Mouse (Mus musculus) central nervous system, embryonic 14 days (tissue): ENCODE results near the gene Ccnf. TPM values are rescaled to one million over a fixed set of nuclear protein-coding genes. Genes with fewer than 3 reads are reported as not detected.

Source experiments
- polyA plus RNA-seq: library from polyadenylated mRNA; depleted of rRNA; stranded (reverse); fragments of >200 nt; gene quantifications from 2 replicates; pipeline ENCODE4 v1.2.3, GENCODE M21; 2012; rRNA removed

Ccnf gene
- polyA plus RNA-seq, result 21.1 and 25.3 TPM in 2 replicates

GRCm38 (mm10) chr17:24251320-24252069, at the start of gene Ccnf:
Gene Ccnf (minus strand): TSS chr17:24251484.

DNA sequence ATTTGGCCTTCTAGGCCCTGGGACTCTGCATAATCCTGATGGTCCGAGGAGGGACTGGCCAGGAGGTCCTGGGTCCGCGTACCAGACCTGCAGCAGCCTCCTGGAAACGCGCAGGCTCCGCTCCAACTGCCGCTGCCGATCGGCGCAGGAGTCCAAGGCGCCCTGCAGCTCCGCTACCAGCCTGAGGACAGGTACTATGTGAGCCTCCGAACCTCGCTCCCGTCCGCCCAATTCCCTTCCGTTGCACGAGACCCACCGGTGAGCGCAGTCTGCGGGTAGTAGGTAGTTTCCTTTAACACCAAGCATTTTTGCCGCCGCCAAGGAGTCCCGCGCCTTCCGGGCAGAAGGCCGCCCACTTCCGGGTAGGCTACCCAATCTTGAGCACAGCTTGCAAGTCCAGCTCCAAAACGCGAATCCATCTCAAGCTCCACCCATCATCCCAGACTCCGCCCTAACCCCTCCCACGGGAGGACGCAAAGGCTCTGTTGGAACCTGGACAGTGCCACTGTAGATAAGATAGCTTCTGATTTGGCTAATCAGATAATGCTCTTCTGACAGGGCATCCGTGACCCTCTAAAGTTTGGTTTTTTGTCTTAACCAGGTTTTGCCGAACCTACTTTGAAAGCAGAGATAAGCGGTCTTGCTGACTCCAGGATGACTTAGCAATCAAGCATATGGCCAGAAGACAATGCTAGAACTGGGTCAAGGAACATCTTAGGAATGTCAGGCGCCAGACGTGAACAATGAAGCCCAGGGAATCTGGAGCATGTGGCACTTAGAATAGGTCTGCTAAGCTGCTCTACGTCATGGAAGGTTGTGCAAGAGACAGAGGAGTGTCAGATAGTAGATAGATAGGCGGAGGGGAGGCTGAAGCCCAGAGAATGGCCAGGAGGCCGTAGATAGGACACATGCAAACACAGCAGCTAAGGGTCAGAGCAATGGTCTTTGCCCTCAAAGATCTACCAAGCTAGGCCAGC, 30.6 kb downstream of the Ccnf start, which contains the start of gene Tedc2:
Gene Tedc2, minus strand, starts transcription at position 417 of the 977 bp plus-strand sequence.

DNA sequence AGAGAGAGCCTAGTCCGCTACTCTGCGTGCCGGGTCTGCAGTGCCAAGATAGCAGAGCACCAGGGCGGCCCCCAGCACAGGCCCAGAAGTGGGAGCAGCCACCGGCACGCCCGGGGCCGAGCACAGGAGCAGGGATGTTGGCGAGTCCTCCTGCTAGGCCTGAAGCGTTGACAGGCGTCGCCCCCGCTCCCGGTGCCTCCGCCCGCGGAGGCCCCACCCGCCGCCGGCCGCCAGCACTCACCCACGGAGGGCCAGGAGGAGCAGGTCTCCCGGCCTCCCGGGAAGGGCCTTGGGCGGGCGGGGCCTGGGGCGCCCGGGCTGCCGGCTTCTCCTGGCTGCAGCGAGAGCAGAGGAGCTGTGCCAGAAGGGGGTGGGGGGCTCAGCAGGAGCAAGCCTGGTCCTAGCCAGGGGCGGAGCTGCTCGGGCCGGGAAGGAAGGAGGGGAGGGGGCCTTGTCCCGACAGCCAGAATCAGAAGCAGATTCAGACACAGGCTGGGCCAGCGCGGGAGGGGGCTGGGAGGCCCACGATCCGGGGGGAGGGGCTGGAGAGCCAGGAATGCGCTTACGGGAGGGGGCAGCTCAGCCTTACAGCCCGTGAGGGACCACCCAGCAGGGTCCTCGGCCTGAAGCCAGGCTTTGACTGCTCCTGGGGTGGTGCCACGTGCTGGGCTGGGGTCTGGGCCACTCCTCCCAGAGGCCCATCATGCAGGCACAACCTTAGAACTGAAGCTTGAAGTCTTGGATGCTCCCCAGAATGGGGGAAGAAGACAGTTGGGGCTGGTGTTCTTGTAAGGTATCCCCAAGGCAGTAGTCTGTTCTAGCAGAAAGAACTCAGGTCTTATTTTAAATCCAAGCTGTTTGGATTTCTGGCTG, 42.0 kb downstream of the Ccnf start, which contains the start of gene Ntn3:
Gene Ntn3, minus strand, starts transcription at position 489 of the 873 bp plus-strand sequence.

GRCm38 (mm10) chr17:24205284-24205888, 45.9 kb downstream of the Ccnf start, which contains the start of gene Tbc1d24:
Gene Tbc1d24 (minus strand): TSS chr17:24205562.

Other genes with a start within 250 kb of the Ccnf start
- gene Prss27, start 213.3 kb downstream of the Ccnf start, polyA plus RNA-seq, result 0.16 TPM in 1 of 2 replicates, not detected in the other
- gene Kctd5, start 178.0 kb downstream of the Ccnf start, polyA plus RNA-seq, result 62.4 and 69.4 TPM in 2 replicates
- gene Pdpk1, start 100.6 kb downstream of the Ccnf start, polyA plus RNA-seq, result 26.1 and 27.1 TPM in 2 replicates
- 32.9 and 37.8 TPM in 2 replicates for gene Amdhd2, start 87.7 kb downstream of the Ccnf start, polyA plus RNA-seq
- gene Atp6v0c, start 81.8 kb downstream of the Ccnf start, polyA plus RNA-seq, result 897 and 975 TPM in 2 replicates
- 50.4 and 57.9 TPM in 2 replicates for gene Tbc1d24, start 45.9 kb downstream of the Ccnf start, polyA plus RNA-seq
- 8.3 and 11.3 TPM in 2 replicates for gene Ntn3, start 42.0 kb downstream of the Ccnf start, polyA plus RNA-seq
- 29.6 and 34.7 TPM in 2 replicates for gene Tedc2, start 30.6 kb downstream of the Ccnf start, polyA plus RNA-seq
- gene Abca17, start 99.6 kb upstream of the Ccnf start, polyA plus RNA-seq, result 0.33 TPM in 2 replicates
- 33.8 and 34.2 TPM in 2 replicates for gene Abca3, start 100.5 kb upstream of the Ccnf start, polyA plus RNA-seq
- 392 and 424 TPM in 2 replicates for gene Rnps1, start 163.1 kb upstream of the Ccnf start, polyA plus RNA-seq
- 31.1 and 38.3 TPM in 2 replicates for gene Eci1, start 175.2 kb upstream of the Ccnf start, polyA plus RNA-seq
- gene Dnase1l2, start 191.6 kb upstream of the Ccnf start, polyA plus RNA-seq, result 26.4 and 29.0 TPM in 2 replicates
- gene E4f1, start 218.8 kb upstream of the Ccnf start, polyA plus RNA-seq, result 82.5 and 89.4 TPM in 2 replicates
- gene Pgp, start 218.9 kb upstream of the Ccnf start, polyA plus RNA-seq, result 43.4 and 44.6 TPM in 2 replicates
- gene Bricd5, start 222.4 kb upstream of the Ccnf start, polyA plus RNA-seq, result 0.43 and 1.0 TPM in 2 replicates
- 51.2 and 55.8 TPM in 2 replicates for gene Mlst8, start 227.6 kb upstream of the Ccnf start, polyA plus RNA-seq
- 93.1 and 111 TPM in 2 replicates for gene Caskin1, start 237.1 kb upstream of the Ccnf start, polyA plus RNA-seq